Mouse (Mus musculus) hindlimb bud, embryonic 11.5 days (tissue): ENCODE measurements around the gene Pla2g1b.

ENCODE experiments used
- DNase-seq: peaks from one replicate; pipeline ENCODE4 v3.0.0-alpha.2; 2012; ENCODE audit warnings: low read depth, low spot score; ENCODE audit errors: extremely low spot score

The Pla2g1b gene

DNA sequence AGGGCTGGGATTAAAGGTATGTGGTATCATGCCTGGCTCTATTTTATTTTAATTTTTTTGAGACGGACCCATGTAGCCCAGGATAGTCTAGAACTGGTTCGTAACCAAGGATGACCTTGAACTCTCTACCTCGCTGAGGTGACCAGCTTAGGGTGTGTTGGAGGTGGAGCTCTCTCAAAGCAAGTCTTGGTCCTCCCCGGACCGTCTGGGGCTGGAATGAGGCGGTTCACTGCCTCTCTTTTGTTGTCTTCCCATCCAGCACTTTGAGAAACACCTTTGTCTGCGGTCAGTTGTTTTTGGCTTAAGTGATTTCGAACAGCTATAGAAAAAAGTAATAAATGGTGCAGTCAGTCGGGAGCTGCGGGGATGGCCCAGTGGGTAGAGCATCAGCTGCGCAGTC lies 21.9 kb upstream of the Pla2g1b start:
- no peak for DNase-seq

GRCm38 (mm10) chr5:115447108-115447507 lies 19.0 kb upstream of the Pla2g1b start:
- DNase-seq: no peak

DNA sequence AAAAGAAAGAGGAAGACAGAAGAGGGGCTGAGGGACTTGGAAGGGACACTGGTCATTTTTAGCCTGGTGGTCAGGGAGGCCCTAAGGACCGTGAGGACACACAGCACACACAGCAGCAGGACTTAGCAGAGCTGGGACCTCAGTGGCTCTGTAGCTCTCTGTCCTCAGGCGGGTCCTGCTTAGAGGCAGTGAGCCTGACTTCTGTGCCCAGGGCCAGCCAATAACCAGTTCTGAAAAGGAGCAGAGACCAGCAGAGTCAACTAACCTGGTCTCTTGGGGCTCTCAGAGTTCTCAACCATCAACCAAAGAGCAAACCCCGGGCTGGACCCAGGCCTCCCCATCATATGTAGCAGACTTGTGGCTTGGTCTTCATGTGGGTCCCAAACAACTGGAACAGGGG lies 16.8 kb upstream of the Pla2g1b start:
- DNase-seq: no peak

DNA sequence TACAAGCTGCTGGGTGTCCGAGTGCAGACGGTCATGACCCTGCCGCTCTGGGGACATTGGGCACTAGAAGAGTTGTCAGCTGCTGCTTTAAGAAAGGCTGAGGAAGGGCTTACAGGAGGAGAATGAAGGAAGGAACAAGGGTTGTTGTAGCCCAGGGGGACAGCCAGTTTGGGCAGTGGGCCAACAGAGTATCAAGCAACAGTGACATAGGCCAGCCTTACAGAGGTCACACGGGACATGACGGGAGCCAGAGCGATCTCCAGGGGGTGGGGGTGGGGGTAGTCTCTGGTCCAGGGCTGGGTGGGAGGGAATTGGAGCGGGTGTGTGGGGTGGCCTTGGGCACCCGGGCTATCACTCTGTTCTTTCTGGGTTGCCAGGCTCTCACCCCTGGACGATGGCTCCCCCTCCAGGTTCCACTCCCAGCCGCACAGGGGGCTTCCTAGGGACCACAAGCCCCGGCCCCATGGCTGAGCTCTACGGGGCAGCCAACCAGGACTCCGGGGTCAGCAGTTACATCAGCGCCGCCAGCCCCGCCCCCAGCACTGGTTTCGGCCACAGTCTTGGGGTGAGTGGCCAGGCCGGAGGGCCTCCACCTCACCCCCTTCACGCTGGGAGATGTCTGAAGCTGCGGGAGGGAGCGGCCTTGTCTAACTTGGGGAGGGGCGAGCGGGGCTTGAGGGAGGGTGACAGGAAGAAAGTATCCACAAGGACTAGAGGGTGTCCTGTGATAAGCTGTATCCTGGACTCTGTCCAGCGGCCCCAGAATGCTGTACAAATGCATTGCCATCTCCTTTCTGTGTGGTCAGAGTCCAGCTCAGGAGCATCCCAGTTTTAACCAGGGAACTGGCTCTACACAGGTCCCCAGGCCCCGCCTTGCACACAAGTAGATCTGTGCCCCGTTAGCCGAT lies 15.4 kb upstream of the Pla2g1b start:
- no peak for DNase-seq

GRCm38 (mm10) chr5:115454422-115455090 lies 11.5 kb upstream of the Pla2g1b start:
- no peak for DNase-seq

DNA sequence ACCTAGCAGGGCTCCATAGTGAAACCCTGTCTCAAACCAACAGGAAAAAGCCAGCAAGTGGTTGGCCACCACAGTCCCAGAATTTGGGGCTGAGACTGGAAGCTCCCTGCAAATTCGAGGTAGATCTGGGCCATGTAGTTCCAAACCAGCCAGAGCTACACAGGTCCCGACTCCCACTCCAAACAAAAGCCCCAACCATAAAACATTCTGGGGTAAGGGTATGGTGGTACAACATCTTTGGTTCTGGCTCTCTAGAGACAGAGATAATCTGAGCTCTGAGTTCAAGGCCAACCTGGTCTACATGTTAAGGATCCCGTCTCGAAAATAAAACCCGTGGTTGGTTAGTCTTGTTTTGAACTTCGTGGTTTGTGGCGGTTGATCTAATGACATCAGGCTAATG lies 10.2 kb upstream of the Pla2g1b start:
- DNase-seq: no peak

DNA sequence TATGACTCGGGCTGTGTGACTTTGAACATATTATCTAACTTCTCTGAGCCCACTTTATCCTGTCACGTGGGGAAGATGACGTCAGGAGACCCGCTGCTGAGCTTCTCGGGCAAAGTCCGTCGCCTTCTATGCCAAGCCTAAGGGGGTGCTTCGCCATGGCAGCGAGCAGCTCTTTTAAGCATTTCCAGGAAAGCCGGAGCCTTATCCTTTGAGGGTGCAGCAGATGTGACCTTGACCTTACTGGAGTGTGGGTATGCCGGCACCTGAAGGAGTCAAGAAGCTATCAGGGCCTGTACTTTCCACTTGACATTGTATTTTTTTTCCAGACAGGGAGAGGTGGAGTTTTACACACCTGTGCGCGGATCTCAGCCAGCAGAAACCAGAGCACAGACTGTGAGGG lies 7.1 kb upstream of the Pla2g1b start:
- no peak for DNase-seq

- DNase-seq: no peak
Observed at GRCm38 (mm10) chr5:115464408-115465115, 1.5 kb upstream of the Pla2g1b start.

DNA sequence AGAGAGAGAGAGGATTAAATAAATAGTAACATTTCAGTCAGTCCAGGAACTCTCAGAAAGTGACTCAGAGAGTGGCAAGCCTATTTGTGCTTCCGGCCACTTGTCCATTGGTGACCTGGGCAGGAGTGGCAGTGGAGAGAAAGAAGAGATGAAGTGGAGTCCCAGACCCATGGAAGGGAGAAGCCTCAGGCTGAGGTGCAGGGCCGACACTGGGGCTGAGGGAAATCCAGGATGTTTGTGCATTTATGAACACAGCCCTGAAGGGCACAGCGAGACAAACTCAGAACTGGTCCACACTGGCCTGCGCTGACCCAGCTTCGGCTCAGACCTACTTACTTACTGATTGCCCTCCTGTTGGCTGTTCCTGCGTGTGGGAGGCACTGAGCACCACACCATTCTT lies 3.7 kb downstream of the Pla2g1b start:
- DNase-seq: no peak

GRCm38 (mm10) chr5:115470766-115471531 lies 4.9 kb downstream of the Pla2g1b start:
- DNase-seq: no peak

DNA sequence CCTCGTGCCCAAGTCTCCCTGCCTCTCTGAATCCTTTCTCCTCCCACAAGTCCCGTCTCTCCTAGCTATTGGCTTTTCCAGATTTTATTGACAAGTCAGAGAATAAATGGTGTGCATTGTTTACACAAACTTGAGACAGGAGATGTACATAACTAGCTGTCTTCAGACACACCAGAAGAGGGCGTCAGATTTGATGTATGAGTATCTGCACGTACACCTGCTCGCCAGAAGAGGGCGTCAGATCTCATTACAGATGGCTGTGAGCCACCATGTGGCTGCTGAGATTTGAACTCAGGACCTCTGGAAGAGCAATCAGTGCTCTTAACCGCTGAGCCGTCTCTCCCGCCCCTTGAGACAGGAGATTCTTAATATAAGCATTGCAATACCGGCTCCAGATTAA lies 7.1 kb downstream of the Pla2g1b start:
- DNase-seq: no peak

DNA sequence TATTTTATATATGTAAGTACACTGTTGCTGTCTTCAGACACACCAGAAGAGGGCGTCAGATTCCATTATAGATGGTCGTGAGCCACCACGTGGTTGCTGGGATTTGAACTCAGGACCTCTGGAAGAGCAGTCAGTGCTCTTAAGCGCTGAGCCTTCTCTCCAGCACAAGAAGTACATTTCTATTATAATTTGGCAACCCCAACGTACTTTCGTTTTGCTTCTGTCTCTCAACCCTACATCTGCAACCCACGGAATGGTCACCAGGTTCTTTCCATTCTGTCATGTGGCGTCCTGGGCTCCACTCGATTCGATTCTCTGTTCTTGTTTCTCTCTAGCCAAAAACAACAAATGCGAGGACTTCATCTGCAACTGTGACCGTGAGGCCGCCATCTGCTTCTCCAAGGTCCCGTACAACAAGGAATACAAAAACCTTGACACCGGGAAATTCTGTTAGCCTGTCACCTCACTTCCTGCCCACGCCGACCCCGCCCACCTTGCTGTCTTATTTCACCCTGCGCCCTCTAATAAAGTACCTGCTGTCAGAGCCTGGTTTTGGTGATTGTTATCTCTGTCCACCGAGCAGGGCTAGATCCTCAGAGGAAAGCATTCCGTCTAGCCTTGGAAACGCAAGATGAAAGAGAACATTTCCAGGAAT lies 8.2 kb downstream of the Pla2g1b start:
- DNase-seq: no peak

GRCm38 (mm10) chr5:115475337-115476106 lies 9.5 kb downstream of the Pla2g1b start:
- DNase-seq: no peak

GRCm38 (mm10) chr5:115476107-115476727 lies 10.2 kb downstream of the Pla2g1b start:
- no peak for DNase-seq

DNA sequence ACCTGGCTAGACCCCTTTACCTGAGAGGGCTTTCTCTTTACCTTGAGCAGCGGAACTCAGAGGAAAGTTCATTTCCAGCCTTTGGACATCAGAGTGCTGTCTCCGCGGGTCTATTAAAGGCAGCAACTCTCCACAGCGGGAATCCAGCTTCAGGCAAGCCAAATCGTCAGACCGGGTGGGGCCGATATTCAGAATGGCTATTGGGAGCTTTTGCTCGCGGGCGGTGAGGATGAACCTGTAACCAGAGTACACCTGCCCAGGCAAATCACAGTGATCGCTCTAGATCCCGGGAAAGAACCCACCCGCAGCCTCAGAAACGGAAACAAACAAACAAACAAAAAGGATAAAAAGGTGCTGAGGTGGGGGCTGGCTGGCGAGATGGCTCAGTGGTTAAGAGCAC lies 13.5 kb downstream of the Pla2g1b start:
- no peak for DNase-seq

GRCm38 (mm10) chr5:115480101-115480500 lies 14.0 kb downstream of the Pla2g1b start:
- DNase-seq: no peak

DNA sequence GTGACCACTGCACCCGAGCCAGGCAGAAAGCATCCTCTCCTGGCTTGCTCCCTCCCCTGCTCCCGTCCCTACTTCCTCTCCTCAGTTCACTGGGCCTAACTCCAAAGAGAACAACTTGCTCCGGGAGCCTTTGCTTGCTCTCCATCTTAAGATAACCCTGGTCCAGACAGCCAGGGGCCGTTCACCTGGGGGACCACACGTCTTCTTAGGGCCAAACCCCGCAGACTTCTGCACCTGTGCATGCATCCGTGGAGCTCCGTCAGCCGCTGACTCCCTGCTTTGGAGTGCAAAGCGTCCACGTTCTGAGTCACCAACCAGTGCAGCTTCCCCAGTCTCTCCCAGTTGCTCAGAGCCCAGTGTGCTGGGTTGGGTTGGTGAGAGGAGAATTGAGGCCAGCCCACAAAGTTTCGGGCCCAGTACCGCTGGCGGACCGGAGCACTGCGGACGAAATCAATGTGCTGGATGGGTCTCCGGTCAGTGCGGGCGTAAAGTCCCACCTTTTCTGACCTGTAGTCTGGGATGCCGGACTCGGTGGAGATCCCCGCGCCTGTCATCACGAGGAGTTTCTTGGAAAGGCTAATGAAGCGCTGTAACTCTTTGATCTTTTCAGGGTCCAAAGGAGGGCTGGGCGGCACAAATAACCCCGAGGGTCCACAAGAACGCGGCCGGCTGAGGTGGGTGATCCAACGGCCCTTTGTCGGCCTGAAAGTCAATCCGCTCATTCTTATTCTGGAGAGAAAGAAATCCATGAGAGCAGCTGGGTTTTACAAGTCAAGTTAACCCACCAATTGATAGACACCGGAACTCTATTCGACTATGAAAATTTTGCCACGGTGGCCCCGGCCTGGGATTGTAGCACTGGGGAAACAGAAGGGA lies 16.6 kb downstream of the Pla2g1b start:
- DNase-seq: no peak

GRCm38 (mm10) chr5:115483385-115483784 lies 17.3 kb downstream of the Pla2g1b start:
- DNase-seq: no peak
